Mouse (Mus musculus) midbrain, postnatal 0 days (tissue): ENCODE measurements around the gene Rab11fip5. TPM values are rescaled to one million over a fixed set of nuclear protein-coding genes. Genes with fewer than 3 reads are reported as not detected.

ENCODE experiments used
- ATAC-seq: fragments of 200-750 bp; cut with Nextera tagmentation; 2 replicates; pipeline ENCODE4 v1.8.0; 2017; ENCODE audit warnings: moderate number of reproducible peaks, mild to moderate bottlenecking, moderate TSS enrichment, moderate library complexity; ENCODE audit not compliant: low FRiP score
- DNase-seq: peaks from one replicate; pipeline ENCODE4 v3.0.0-alpha.2; 2015; ENCODE audit warnings: low spot score
- H3K27ac ChIP-seq: fragments of 300-500 bp; sonication (generic); 2 replicates; pipeline ENCODE4 v1.5.1; 2014; ENCODE audit warnings: low read depth, mild to moderate bottlenecking, low read length, mixed read lengths
- H3K27me3 ChIP-seq: fragments of 300-500 bp; sonication (generic); 2 replicates; pipeline ENCODE4 v1.6.1; 2014; ENCODE audit warnings: low read length, control low read depth, mixed read lengths; ENCODE audit not compliant: insufficient read depth
- H3K36me3 ChIP-seq: fragments of 300-500 bp; sonication (generic); 2 replicates; pipeline ENCODE4 v1.6.1; 2014; ENCODE audit warnings: low read length, control low read depth, mixed read lengths; ENCODE audit not compliant: insufficient read depth
- H3K4me1 ChIP-seq: fragments of 300-500 bp; sonication (generic); 2 replicates; pipeline ENCODE4 v1.6.1; 2014; ENCODE audit warnings: mild to moderate bottlenecking, control low read depth, antibody characterized with exemption, low read length, mixed read lengths; ENCODE audit not compliant: insufficient read depth
- H3K4me2 ChIP-seq: fragments of 300-500 bp; sonication (generic); 2 replicates; pipeline ENCODE4 v1.6.1; 2014; ENCODE audit warnings: low read depth, mild to moderate bottlenecking, low read length, mixed read lengths; ENCODE audit not compliant: poor library complexity, severe bottlenecking
- H3K4me3 ChIP-seq: fragments of 300-500 bp; sonication (generic); 2 replicates; pipeline ENCODE4 v1.5.1; 2014; ENCODE audit warnings: low read depth, mild to moderate bottlenecking, low read length, moderate library complexity
- H3K9ac ChIP-seq: fragments of 300-500 bp; sonication (generic); replicated peaks from 2 replicates; pipeline ENCODE4 v1.6.1; 2014; ENCODE audit warnings: mild to moderate bottlenecking, low read length, moderate library complexity, mixed read lengths; ENCODE audit not compliant: poor library complexity, severe bottlenecking
- H3K9me3 ChIP-seq: fragments of 300-500 bp; sonication (generic); 2 replicates; pipeline ENCODE4 v1.6.1; 2016; ENCODE audit warnings: low read length, control low read depth
- CTCF ChIP-seq: IDR thresholded peaks from 2 replicates; pipeline ENCODE4 v1.5.1; 2016; ENCODE audit warnings: antibody characterized with exemption, mild to moderate bottlenecking
- WGBS: fragments of 180-500 bp; shearing (Covaris S2); extraction: QIAGEN DNeasy Blood & Tissue Kit; methylation state at CpG from one replicate; pipeline ENCODE4 v1.1.7; 2014; 5-methylcytosine and 5-hydroxymethylcytosine counted together
- polyA plus RNA-seq: library from polyadenylated mRNA; unstranded; fragments of >200 nt; fragmentation: Nextera tagmentation; extraction: Ambion mirVana; gene quantifications from 2 replicates; pipeline ENCODE4 v1.2.1, GENCODE M21; 2015
- total RNA-seq: library from RNA; depleted of rRNA; stranded (reverse); fragments of >200 nt; gene quantifications from 2 replicates; pipeline ENCODE4 v1.2.3, GENCODE M21; 2014

The Rab11fip5 gene
- total and polyA plus RNA-seq, 2 experiments from 2014 or later = 27.2 to 65.5 TPM

DNA sequence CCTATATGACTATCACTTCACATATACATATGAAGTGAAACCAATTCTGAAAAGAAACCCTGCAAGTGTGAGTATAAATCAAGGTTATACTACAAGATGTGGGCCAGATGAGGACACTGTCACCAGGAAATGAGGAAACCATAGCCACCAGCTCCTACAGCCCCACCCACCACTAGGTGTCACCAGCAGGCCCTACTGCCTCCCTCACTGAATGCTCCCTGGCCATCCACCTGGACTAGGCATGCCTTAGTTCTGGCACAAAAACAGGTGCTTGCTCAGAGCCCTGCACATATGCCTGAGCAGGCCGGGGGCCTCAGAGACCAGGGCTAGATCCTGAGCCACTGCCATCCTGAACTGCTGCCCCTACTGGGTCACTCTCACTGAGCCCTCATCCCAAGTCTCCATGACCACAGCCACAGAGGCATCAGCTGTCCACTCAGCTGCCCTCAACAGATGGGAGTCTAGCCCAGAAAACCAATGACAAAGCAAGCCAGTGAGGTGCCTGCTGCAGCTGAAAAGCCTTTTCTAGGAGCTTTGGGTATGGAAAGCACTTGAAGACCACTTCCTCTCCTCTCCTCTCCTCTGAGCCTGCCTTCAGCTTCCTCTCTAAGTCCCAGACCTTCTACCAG lies 35.0 kb downstream of the Rab11fip5 start:
- Histone ChIP-seq H3K9ac (no peak overlapping the region), H3K4me3 (no peak overlapping the region), H3K27me3 (no peaks in the 10 kb centered on the region), H3K36me3 (peaks cover 36% of the 10 kb centered on the region), H3K4me2 (no peak overlapping the region), H3K4me1 (no peaks in the 10 kb centered on the region), H3K27ac (no peak overlapping the region), H3K9me3 (no peaks in the 10 kb centered on the region)
- WGBS = 89% methylated on average over 1 of the region's 1 CpGs
- peak; percentile 66 for TF ChIP-seq CTCF
- DNase-seq = no peak
- ATAC-seq = no peak

DNA sequence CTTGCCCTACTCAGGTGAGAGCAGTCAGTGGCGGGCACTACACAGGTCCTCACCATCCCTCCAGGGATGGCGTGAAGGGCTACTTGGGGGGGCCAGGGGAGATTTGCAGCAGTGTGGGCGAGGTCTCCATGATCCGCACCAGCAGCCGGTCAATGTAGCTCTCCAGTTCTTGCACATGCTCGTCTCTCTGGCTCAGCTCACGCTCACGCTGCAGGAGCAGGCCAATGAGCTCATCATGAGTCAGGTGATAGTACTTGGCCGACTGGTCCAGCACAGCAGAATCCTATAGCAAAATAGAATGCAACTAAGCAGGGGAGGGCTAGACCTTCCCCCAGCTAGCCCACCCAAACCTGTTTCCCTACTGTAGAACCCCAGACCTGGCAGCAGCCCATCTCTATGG lies 37.5 kb downstream of the Rab11fip5 start:
- Histone ChIP-seq H3K4me2 (no peak overlapping the region), H3K4me3 (no peak overlapping the region), H3K9me3 (no peaks in the 10 kb centered on the region), H3K36me3 (peaks cover 35% of the 10 kb centered on the region), H3K27ac (no peak overlapping the region), H3K27me3 (no peaks in the 10 kb centered on the region), H3K9ac (no peak overlapping the region), H3K4me1 (no peaks in the 10 kb centered on the region)
- TF ChIP-seq CTCF = no peak
- no peak for ATAC-seq
- DNase-seq = no peak
- WGBS = 92% methylated on average over 9 of the region's 9 CpGs

DNA sequence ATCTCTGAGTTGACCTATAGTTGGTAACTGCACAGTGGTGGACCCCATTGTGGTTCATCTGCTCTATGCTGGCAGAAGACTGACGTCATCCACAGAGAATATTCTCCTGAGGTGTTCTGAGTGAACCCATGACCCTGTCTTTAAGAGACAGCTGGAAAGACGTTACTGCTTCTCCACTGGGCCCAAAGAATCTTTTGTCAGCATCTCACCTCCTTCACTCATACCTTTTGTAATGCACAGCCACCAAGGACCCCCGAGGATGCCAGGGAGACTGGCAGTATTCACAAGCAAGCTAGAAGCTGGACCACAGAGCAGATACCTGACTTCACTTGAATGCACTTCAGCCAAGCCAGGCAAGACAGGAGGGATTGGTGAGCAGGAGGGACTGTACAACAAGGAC lies 39.1 kb downstream of the Rab11fip5 start:
- H3K36me3 ChIP-seq = peaks cover 19% of the 10 kb centered on the region
- DNase-seq = no peak

DNA sequence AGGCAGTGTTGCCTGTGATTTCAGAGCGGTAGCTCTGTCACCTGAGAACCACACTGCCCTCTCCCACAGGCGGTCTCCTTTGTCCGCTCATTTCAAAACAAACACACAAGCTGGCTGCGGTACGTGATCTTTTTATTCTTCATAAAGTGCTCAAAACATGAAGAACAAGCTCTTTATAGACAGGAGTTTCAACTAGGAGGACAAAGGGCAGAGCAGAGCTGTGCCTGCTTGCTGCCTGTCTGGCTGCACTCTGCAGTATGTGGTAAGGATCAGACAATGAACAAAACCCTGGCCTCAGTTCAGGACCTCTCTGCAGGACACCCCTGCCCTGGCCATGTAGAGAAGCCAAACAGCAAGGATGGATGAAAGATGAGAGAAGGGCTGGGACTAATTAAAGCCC lies 39.6 kb downstream of the Rab11fip5 start:
- Histone ChIP-seq H3K27ac (no peak overlapping the region), H3K4me3 (no peak overlapping the region), H3K27me3 (no peaks in the 10 kb centered on the region), H3K9me3 (no peaks in the 10 kb centered on the region), H3K4me2 (no peak overlapping the region), H3K9ac (no peak overlapping the region), H3K4me1 (no peaks in the 10 kb centered on the region), H3K36me3 (peaks cover 16% of the 10 kb centered on the region)
- TF ChIP-seq CTCF = no peak
- ATAC-seq = no peak
- no peak for DNase-seq
- WGBS = 67% methylated on average over 5 of the region's 5 CpGs

More for the DNA sequence above, 39.1 kb downstream of the Rab11fip5 start:
- TF ChIP-seq CTCF = no peak
- Histone ChIP-seq H3K4me2 (no peak overlapping the region), H3K4me1 (no peaks in the 10 kb centered on the region), H3K27ac (no peak overlapping the region), H3K4me3 (no peak overlapping the region), H3K9me3 (no peaks in the 10 kb centered on the region), H3K9ac (no peak overlapping the region), H3K27me3 (no peaks in the 10 kb centered on the region)
- ATAC-seq = no peak
- 64% methylated on average over 3 of the region's 3 CpGs for WGBS

DNA sequence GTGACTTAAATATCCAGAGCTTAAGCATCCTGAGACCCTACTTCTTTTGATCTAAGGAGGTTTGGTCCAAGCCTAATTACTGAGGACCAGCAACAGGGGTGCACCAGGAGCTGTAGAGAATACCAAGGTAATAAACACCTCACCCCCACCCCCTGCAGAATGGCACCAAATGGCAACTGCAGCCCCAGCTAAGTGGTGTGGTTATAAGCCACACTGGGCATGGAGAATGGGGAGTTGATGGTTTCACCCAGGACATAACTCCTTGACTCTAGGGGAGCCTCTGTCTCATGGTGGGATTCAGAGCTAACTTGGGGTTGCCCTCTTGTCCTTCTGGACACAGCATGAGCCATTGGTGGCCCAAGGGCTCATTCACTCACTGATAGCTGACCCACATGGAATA lies 40.2 kb downstream of the Rab11fip5 start:
- no peaks in the 10 kb centered on the region for H3K9me3 ChIP-seq
- no peak overlapping the region for H3K9ac ChIP-seq
- ATAC-seq (no peak), DNase-seq (no peak)
- H3K27ac ChIP-seq = peak overlapping the region; percentile 89
- H3K4me3 ChIP-seq = no peak overlapping the region
- no peaks in the 10 kb centered on the region for H3K4me1 ChIP-seq
- no peak overlapping the region for H3K4me2 ChIP-seq
- no peak for TF ChIP-seq CTCF
- H3K36me3 ChIP-seq = peaks cover 16% of the 10 kb centered on the region
- H3K27me3 ChIP-seq = no peaks in the 10 kb centered on the region

DNA sequence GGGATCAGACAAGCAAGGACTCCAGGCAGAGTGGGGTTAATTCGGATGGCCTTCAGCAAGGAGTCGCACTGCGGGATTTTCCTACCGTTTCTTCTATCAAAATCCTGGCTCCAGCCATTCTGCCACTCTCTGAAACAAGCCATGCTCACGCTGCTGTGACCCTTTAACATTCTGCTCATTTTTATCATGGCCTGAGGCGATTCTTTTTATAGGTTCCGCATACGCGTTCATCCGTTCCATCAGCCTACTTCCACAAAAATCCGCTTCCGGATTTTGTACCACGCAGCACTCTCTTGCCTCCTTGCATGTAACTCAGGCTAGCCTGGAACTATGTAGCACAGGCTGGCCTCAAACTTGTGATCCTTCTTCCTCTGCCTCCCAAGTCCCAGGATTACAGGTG lies 40.7 kb downstream of the Rab11fip5 start:
- Histone ChIP-seq H3K27ac (peak overlapping the region; percentile 89), H3K9ac (peak overlapping the region; percentile 78), H3K36me3 (peaks cover 16% of the 10 kb centered on the region), H3K4me3 (peak overlapping the region; percentile 67), H3K27me3 (no peaks in the 10 kb centered on the region), H3K4me2 (peak overlapping the region; percentile 99), H3K9me3 (no peaks in the 10 kb centered on the region), H3K4me1 (no peaks in the 10 kb centered on the region)
- under 1% methylated on average over 13 of the region's 13 CpGs for WGBS
- DNase-seq (peak; percentile 68), ATAC-seq (no peak; the same call in none of the 2 replicates)
- no peak; the same call in 1 of the 2 replicates for TF ChIP-seq CTCF
